Mouse (Mus musculus): ENCODE results near the gene Dph1.

GRCm38 (mm10) chr11:75164750-75165149, 26.3 kb downstream of the Dph1 start:
- TF ChIP-seq HCFC1 (IDR thresholded peaks at IDR 0.05; ENCODE audit: borderline replicate concordance, insufficient read depth, low read length) (no peak), CHD2 (IDR thresholded peaks at IDR 0.05; ENCODE audit: low read depth, low read length) (no peak)

Measured in ES-E14 (cell line).